In genomic region chr10:4112611-4113327, GRCm38 (mm10) we compare ENCODE assay signal across 9 mouse cellular contexts.
A peak's percentile ranks its signal among the peaks of the same experiment; 100 is the strongest.
DNase-seq lines count a peak whose midpoint lies in the region; ATAC-seq and TF ChIP-seq lines count a peak whose summit lies in the region.
"Had no signal": no experiment of that assay in that cellular context is flagged by ENCODE, and none has a peak within 500 bp of the region (broad histone marks: within the 10 kb centered on the region; RNA-seq: fewer than 3 reads in every experiment).

No protein-coding gene starts in this region.

- H3K9me3 ChIP-seq in intestine, embryonic 16.5 days (ENCODE audit: control insufficient read depth, low read length), result no peaks in the 10 kb centered on the region
- H3K9me3 ChIP-seq: embryonic facial prominence, embryonic 13.5 days had no signal

- no peaks in the 10 kb centered on the region for H3K36me3 ChIP-seq in heart, adult 2 months (ENCODE audit: control insufficient read depth, insufficient read depth, low read length)
- H3K36me3 ChIP-seq in intestine, embryonic 16.5 days (ENCODE audit: control insufficient read depth, insufficient read depth, low read length), result no peaks in the 10 kb centered on the region
- H3K36me3 ChIP-seq: embryonic facial prominence, embryonic 13.5 days had no signal

- H3K27me3 ChIP-seq in heart, adult 2 months (ENCODE audit: control insufficient read depth, insufficient read depth, low read length), result no peaks in the 10 kb centered on the region
- no peaks in the 10 kb centered on the region for H3K27me3 ChIP-seq in intestine, embryonic 16.5 days (replicated peaks; ENCODE audit: control insufficient read depth, insufficient read depth, low read length)
- H3K27me3 ChIP-seq: embryonic facial prominence, embryonic 13.5 days had no signal

- no peak for TF ChIP-seq POLR2A in heart, adult 2 months (IDR thresholded peaks at IDR 0.05; ENCODE audit: insufficient read depth, low read depth, low read length)

- no peaks in the 10 kb centered on the region for H3K79me2 ChIP-seq in heart, adult 2 months (replicated peaks; ENCODE audit: control insufficient read depth, insufficient read depth, low read length)

- 0 out of 2 replicates have a peak, but pooled peaks have one; percentile 31 for TF ChIP-seq EP300 in heart, adult 2 months (IDR thresholded peaks at IDR 0.05; ENCODE audit: insufficient read depth, low read depth, low read length)

- H3K9ac ChIP-seq in heart, adult 2 months (ENCODE audit: low read depth, low read length), result no peak overlapping the region
- H3K9ac ChIP-seq in intestine, embryonic 16.5 days (ENCODE audit: low read depth, low read length), result no peak overlapping the region
- H3K9ac ChIP-seq: embryonic facial prominence, embryonic 13.5 days had no signal

- no peak overlapping the region for H3K4me2 ChIP-seq in intestine, embryonic 16.5 days (ENCODE audit: low read depth, low read length)
- H3K4me2 ChIP-seq: embryonic facial prominence, embryonic 13.5 days had no signal

- 30% methylated on average over 17 of the region's 17 CpGs for WGBS in heart, adult 2 months
- WGBS in intestine, embryonic 16.5 days, result 60% methylated on average over 17 of the region's 17 CpGs

- peaks cover 19% of the 10 kb centered on the region for H3K4me1 ChIP-seq in heart, adult 2 months (ENCODE audit: control insufficient read depth, insufficient read depth, low read length)
- H3K4me1 ChIP-seq in intestine, embryonic 16.5 days (ENCODE audit: control insufficient read depth, insufficient read depth, low read length), result peaks cover 26% of the 10 kb centered on the region

- no peak overlapping the region for H3K4me3 ChIP-seq in heart, adult 2 months
- no peak overlapping the region for H3K4me3 ChIP-seq in intestine, embryonic 16.5 days (ENCODE audit: low read length)
- H3K4me3 ChIP-seq in left cerebral cortex, adult 2 months, result no peak overlapping the region
- H3K4me3 ChIP-seq: embryonic facial prominence, embryonic 13.5 days had no signal

- intact Hi-C loops in heart, adult 2 months (cut with DNase I), result loop anchor here (5.0 kb wide), 1 partner anchor 40 kb away; no protein-coding TSS in a partner anchor
- intact Hi-C loops in heart, postnatal 25 days (cut with DNase I), result loop anchor here (5.0 kb wide), 1 partner anchor 45 kb away; no protein-coding TSS in a partner anchor
- intact Hi-C loops in left cerebral cortex, adult 2 months (cut with DNase I), result no loop called here

- ATAC-seq in intestine, embryonic 16.5 days, result no peak

- peak overlapping the region; percentile 76 for H3K27ac ChIP-seq in heart, adult 2 months
- H3K27ac ChIP-seq in intestine, embryonic 16.5 days (ENCODE audit: low read length), result peak overlapping the region; percentile 16; the same call in 1 of the 2 replicates
- no peak overlapping the region for H3K27ac ChIP-seq in left cerebral cortex, adult 2 months
- H3K27ac ChIP-seq: embryonic facial prominence, embryonic 13.5 days had no signal

- no peak for TF ChIP-seq CTCF in heart, adult 2 months (IDR thresholded peaks at IDR 0.05)
- no peak for TF ChIP-seq CTCF in left cerebral cortex, adult 2 months (IDR thresholded peaks at IDR 0.05)

- DNase-seq in heart, adult 2 months, result no peak
- no peak for DNase-seq in heart, postnatal 25 days (ENCODE audit: low spot score)
- DNase-seq in retina, postnatal 1 day, result peak; percentile 17
- no peak for DNase-seq in retina, embryonic 14.5 days (ENCODE audit: low spot score)
- no peak for DNase-seq in ovary, postnatal 36 days (ENCODE audit: low spot score)
- DNase-seq in cerebellum, postnatal 36 days, result no peak
- DNase-seq in left cerebral cortex, adult 2 months (ENCODE audit: extremely low spot score in 1 of 2, low spot score in 2 of 2), result no peak
